Mouse (Mus musculus) lung, postnatal 0 days (tissue): ENCODE data around the gene Gm10577. TPM values are rescaled to one million over a fixed set of nuclear protein-coding genes. Genes with fewer than 3 reads are reported as not detected.

Experiments
- ATAC-seq: fragments of 200-750 bp; cut with Nextera tagmentation; 2 replicates; pipeline ENCODE4 v1.8.0; 2017; ENCODE audit warnings: moderate library complexity
- DNase-seq: peaks from one replicate; pipeline ENCODE4 v3.0.0-alpha.2; 2016; ENCODE audit warnings: low spot score
- H3K27ac ChIP-seq: fragments of 300-500 bp; sonication (generic); 2 replicates; pipeline ENCODE4 v1.5.1; 2014; ENCODE audit warnings: antibody characterized with exemption, mild to moderate bottlenecking, low read length, mixed read lengths
- H3K27me3 ChIP-seq: fragments of 300-500 bp; sonication (generic); replicated peaks from 2 replicates; pipeline ENCODE4 v1.6.1; 2014; ENCODE audit warnings: low read length, mixed read lengths; ENCODE audit not compliant: insufficient read depth
- H3K36me3 ChIP-seq: fragments of 300-500 bp; sonication (generic); 2 replicates; pipeline ENCODE4 v1.6.1; 2014; ENCODE audit warnings: low read length, mixed read lengths; ENCODE audit not compliant: insufficient read depth
- H3K4me1 ChIP-seq: fragments of 300-500 bp; sonication (generic); 2 replicates; pipeline ENCODE4 v1.6.1; 2014; ENCODE audit warnings: antibody characterized with exemption, low read depth, low read length, mixed read lengths; ENCODE audit not compliant: insufficient read depth
- H3K4me2 ChIP-seq: fragments of 300-500 bp; sonication (generic); replicated peaks from 2 replicates; pipeline ENCODE4 v1.6.1; 2014; ENCODE audit warnings: low read depth, mild to moderate bottlenecking, low read length, moderate library complexity, mixed read lengths
- H3K4me3 ChIP-seq: fragments of 300-500 bp; sonication (generic); 2 replicates; pipeline ENCODE4 v1.5.1; 2014; ENCODE audit warnings: low read depth, low read length
- H3K9ac ChIP-seq: fragments of 300-500 bp; sonication (generic); replicated peaks from 2 replicates; pipeline ENCODE4 v1.6.1; 2014; ENCODE audit warnings: low read depth, mild to moderate bottlenecking
- H3K9me3 ChIP-seq: fragments of 300-500 bp; sonication (generic); 2 replicates; pipeline ENCODE4 v1.6.1; 2016; ENCODE audit warnings: low read length, mixed read lengths
- CTCF ChIP-seq: IDR thresholded peaks from 2 replicates; pipeline ENCODE4 v1.5.1; 2016; ENCODE audit warnings: antibody characterized with exemption, mild to moderate bottlenecking
- EP300 ChIP-seq: IDR thresholded peaks from 2 replicates; pipeline ENCODE4 v1.6.1; 2016; ENCODE audit warnings: antibody characterized with exemption, mild to moderate bottlenecking, control low read depth
- WGBS: fragments of 180-500 bp; shearing (Covaris S2); extraction: QIAGEN DNeasy Blood & Tissue Kit; methylation state at CpG from one replicate; pipeline ENCODE4 v1.1.7; 2014; 5-methylcytosine and 5-hydroxymethylcytosine counted together
- polyA plus RNA-seq: library from polyadenylated mRNA; unstranded; fragments of >200 nt; fragmentation: Nextera tagmentation; extraction: Ambion mirVana; gene quantifications from 2 replicates; pipeline ENCODE4 v1.2.1, GENCODE M21; 2015

Gene Gm10577
- polyA plus RNA-seq: not detected in 2 replicates

- H3K9me3 ChIP-seq: no peaks in the 10 kb centered on the region
- no peaks in the 10 kb centered on the region for H3K4me1 ChIP-seq
- H3K9ac ChIP-seq: no peak within 1 kb of the TSS
- DNase-seq: no peak
- WGBS: 76% methylated on average over 4 of the region's 4 CpGs
- H3K4me3 ChIP-seq: no peak within 1 kb of the TSS
- H3K36me3 ChIP-seq: no peaks in the 10 kb centered on the region
- no peak for ATAC-seq
- H3K27me3 ChIP-seq: no peaks in the 10 kb centered on the region
- no peak within 1 kb of the TSS for H3K27ac ChIP-seq
- TF ChIP-seq EP300: no peak
- no peak for TF ChIP-seq CTCF
- no peak within 1 kb of the TSS for H3K4me2 ChIP-seq
These were observed at the start of gene Gm10577 for GRCm38 (mm10) chr4:101020596-101020995. Gm10577 (minus strand) TSS chr4:101020696.

GRCm38 (mm10) chr4:101069154-101069971 lies 48.9 kb upstream of the Gm10577 start:
- Histone ChIP-seq H3K27me3 (no peaks in the 10 kb centered on the region), H3K4me3 (peak overlapping the region; percentile 78), H3K9me3 (no peaks in the 10 kb centered on the region), H3K36me3 (no peaks in the 10 kb centered on the region), H3K4me1 (no peaks in the 10 kb centered on the region; the same call in 1 of the 2 replicates), H3K4me2 (peak overlapping the region; percentile 98), H3K9ac (peak overlapping the region; percentile 52), H3K27ac (peak overlapping the region; percentile 72)
- ATAC-seq (peak; percentile 69), DNase-seq (peak; percentile 53)
- 3% methylated on average over 55 of the region's 55 CpGs for WGBS
- TF ChIP-seq CTCF (no peak), EP300 (no peak)

- Histone ChIP-seq H3K27ac (peak within 1 kb of the TSS; percentile 72), H3K27me3 (no peaks in the 10 kb centered on the region), H3K4me1 (no peaks in the 10 kb centered on the region; the same call in 1 of the 2 replicates), H3K9ac (peak within 1 kb of the TSS; percentile 52), H3K4me3 (peak within 1 kb of the TSS; percentile 78), H3K36me3 (no peaks in the 10 kb centered on the region), H3K9me3 (no peaks in the 10 kb centered on the region), H3K4me2 (peak within 1 kb of the TSS; percentile 98)
- TF ChIP-seq EP300: no peak
- peak; percentile 53 for TF ChIP-seq CTCF
- WGBS: 2% methylated on average over 31 of the region's 54 CpGs
- DNase-seq (peak; percentile 86), ATAC-seq (peak; percentile 88)
These were observed 48.3 kb upstream of the Gm10577 start, which contains the start of gene Raver2 for GRCm38 (mm10) chr4:101068786-101069153. Raver2 (plus strand) TSS chr4:101068983.

GRCm38 (mm10) chr4:101066401-101066800 lies 45.9 kb upstream of the Gm10577 start:
- TF ChIP-seq CTCF (no peak), EP300 (no peak)
- no peak overlapping the region for H3K9ac ChIP-seq
- H3K36me3 ChIP-seq: no peaks in the 10 kb centered on the region
- ATAC-seq: no peak
- WGBS: 33% methylated on average over 5 of the region's 5 CpGs
- H3K4me1 ChIP-seq: no peaks in the 10 kb centered on the region; the same call in 1 of the 2 replicates
- no peak overlapping the region for H3K4me3 ChIP-seq
- no peaks in the 10 kb centered on the region for H3K27me3 ChIP-seq
- DNase-seq: peak; percentile 35
- no peaks in the 10 kb centered on the region for H3K9me3 ChIP-seq
- no peak overlapping the region for H3K4me2 ChIP-seq
- H3K27ac ChIP-seq: no peak overlapping the region

- ATAC-seq: peak; percentile 95
- Histone ChIP-seq H3K27ac (no peak overlapping the region), H3K4me2 (no peak overlapping the region), H3K9ac (no peak overlapping the region), H3K9me3 (no peaks in the 10 kb centered on the region), H3K4me3 (no peak overlapping the region), H3K27me3 (no peaks in the 10 kb centered on the region), H3K36me3 (no peaks in the 10 kb centered on the region), H3K4me1 (no peaks in the 10 kb centered on the region)
- DNase-seq: peak; percentile 83
- TF ChIP-seq CTCF (no peak), EP300 (peak; percentile 24; the same call in 1 of the 2 replicates)
- 46% methylated on average over 2 of the region's 2 CpGs for WGBS
These were observed 41.6 kb upstream of the Gm10577 start for GRCm38 (mm10) chr4:101062146-101062545.

GRCm38 (mm10) chr4:101046576-101046975 lies 26.1 kb upstream of the Gm10577 start:
- Histone ChIP-seq H3K9ac (no peak overlapping the region), H3K27ac (no peak overlapping the region), H3K36me3 (no peaks in the 10 kb centered on the region), H3K4me2 (no peak overlapping the region), H3K27me3 (no peaks in the 10 kb centered on the region), H3K4me3 (no peak overlapping the region), H3K4me1 (peaks cover 3% of the 10 kb centered on the region; the same call in 1 of the 2 replicates), H3K9me3 (no peaks in the 10 kb centered on the region)
- WGBS: 42% methylated on average over 4 of the region's 4 CpGs
- DNase-seq (peak; percentile 37), ATAC-seq (peak; percentile 35; the same call in 1 of the 2 replicates)
- TF ChIP-seq EP300 (no peak), CTCF (no peak)
